In the genomic region with DNA sequence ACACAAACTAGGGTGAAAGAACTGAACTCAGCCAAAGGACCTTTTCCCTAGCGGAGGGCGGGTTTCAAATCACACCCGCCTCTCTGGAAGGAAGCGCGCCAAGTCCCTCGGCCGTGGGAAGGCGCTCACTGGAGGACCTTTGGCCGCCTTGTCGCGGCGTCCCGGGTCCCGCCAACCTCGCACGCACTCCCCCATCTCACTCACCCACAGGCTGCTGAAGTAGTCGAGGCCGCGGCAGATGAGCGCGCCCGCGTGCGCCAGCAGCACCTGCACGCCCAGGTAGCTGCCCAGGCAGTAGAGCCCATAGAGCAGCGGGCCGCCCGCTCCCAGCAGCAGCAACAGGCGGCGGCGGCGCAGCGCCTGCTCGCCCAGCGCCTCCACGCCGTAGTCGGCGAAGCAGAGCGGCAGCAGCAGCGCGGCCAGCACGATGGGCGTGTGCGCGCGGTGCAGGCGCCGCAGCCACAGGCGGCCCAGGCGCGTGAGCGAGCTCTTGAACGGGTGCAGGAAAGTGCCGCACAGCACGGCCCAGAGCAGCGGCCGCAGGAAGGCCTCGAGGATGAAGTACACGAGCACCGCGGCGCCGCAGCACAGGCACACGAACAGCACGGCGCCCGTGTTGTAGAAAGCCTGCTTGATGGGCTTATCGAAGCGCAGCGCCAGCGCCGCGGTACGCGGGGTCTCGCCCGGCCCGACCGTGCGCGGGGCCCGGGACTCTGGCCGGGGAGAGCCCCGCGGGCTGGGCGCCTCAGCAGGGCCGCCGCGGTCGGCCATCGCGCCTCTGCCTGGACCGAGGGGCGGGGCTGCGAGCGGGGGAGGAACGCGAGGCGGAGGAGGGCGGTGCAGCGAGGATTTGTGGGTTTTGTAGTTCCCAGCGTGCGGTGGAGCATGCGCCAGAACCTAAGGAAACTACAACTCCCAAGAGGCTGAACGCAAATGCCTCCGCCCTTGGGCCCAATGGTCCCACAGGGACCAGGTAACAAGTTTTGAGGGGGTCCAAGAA, we compare ENCODE assay signal across 8 mouse cellular contexts. TPM values are rescaled to one million over a fixed set of nuclear protein-coding genes. Genes with fewer than 3 reads are reported as not detected.
DNase-seq lines count a peak whose midpoint lies in the region; ATAC-seq and TF ChIP-seq lines count a peak whose summit lies in the region.

A gene (minus strand): TSS at position 797 of the 1,000 bp plus-strand sequence.

- peak within 1 kb of the TSS; percentile 86 for H3K4me2 ChIP-seq in heart, embryonic 11.5 days
- H3K4me2 ChIP-seq in kidney, embryonic 16.5 days (replicated peaks; ENCODE audit: low read depth, low read length), result peak within 1 kb of the TSS; percentile 68
- H3K4me2 ChIP-seq in myocyte (ENCODE audit: low read depth), result peak within 1 kb of the TSS; percentile 98

- no peak for TF ChIP-seq CTCF in C2C12 (IDR thresholded peaks at IDR 0.05; ENCODE audit: control insufficient read depth, insufficient read depth, insufficient read length)
- no peak for TF ChIP-seq CTCF in brain, embryonic 14.5 days (IDR thresholded peaks at IDR 0.05; ENCODE audit: borderline replicate concordance, extremely low read depth, insufficient read depth, insufficient read length)
- no peak for TF ChIP-seq CTCF in liver, adult 2 months (IDR thresholded peaks at IDR 0.05; ENCODE audit: low read depth, low read length)

- peak; percentile 98 for DNase-seq in brain, embryonic 14.5 days (ENCODE audit: low read depth)
- DNase-seq in liver, adult 2 months (ENCODE audit: extremely low read depth, low read depth, low spot score), result peak; percentile 88
- peak; percentile 95 for DNase-seq in splenic B cell, adult 2 months (ENCODE audit: low read depth, low spot score)

- H3K9ac ChIP-seq in heart, embryonic 11.5 days (ENCODE audit: low read depth, low read length), result peak within 1 kb of the TSS; percentile 86
- H3K9ac ChIP-seq in kidney, embryonic 16.5 days (replicated peaks; ENCODE audit: low read length), result peak within 1 kb of the TSS; percentile 92
- H3K9ac ChIP-seq in liver, adult 2 months (ENCODE audit: low read depth, low read length), result peak within 1 kb of the TSS; percentile 91

- peak; percentile 94 for TF ChIP-seq POLR2A in brain, embryonic 14.5 days (IDR thresholded peaks at IDR 0.05; ENCODE audit: borderline replicate concordance, extremely low read depth, insufficient read depth, insufficient read length, poor library complexity, severe bottlenecking)
- TF ChIP-seq POLR2A in liver, adult 2 months (IDR thresholded peaks at IDR 0.05; ENCODE audit: extremely low read depth, insufficient read depth, low read length), result peak; percentile 50; the same call in 1 of the 2 replicates
- peak; percentile 71 for TF ChIP-seq POLR2A in myocyte (IDR thresholded peaks at IDR 0.05; ENCODE audit: insufficient read length, low read depth)

- peaks cover 45% of the 10 kb centered on the region for H3K79me3 ChIP-seq in C2C12 (ENCODE audit: low read depth)

- H3K4me3 ChIP-seq in C2C12 (ENCODE audit: insufficient read depth, poor library complexity, severe bottlenecking), result peak within 1 kb of the TSS; percentile 76
- peak within 1 kb of the TSS; percentile 90 for H3K4me3 ChIP-seq in erythroblast, embryonic 14.5 days (replicated peaks)
- peak within 1 kb of the TSS; percentile 56 for H3K4me3 ChIP-seq in heart, embryonic 11.5 days (ENCODE audit: low read depth, low read length)
- peak within 1 kb of the TSS; percentile 87 for H3K4me3 ChIP-seq in kidney, embryonic 16.5 days (ENCODE audit: low read length)
- H3K4me3 ChIP-seq in liver, adult 2 months (ENCODE audit: insufficient read depth, low read depth, low read length), result peak within 1 kb of the TSS; percentile 86
- H3K4me3 ChIP-seq in myocyte, result peak within 1 kb of the TSS; percentile 43

- no peaks in the 10 kb centered on the region for H3K9me3 ChIP-seq in erythroblast, embryonic 14.5 days (ENCODE audit: control insufficient read depth, low read length)
- H3K9me3 ChIP-seq in heart, embryonic 11.5 days (replicated peaks; ENCODE audit: control insufficient read depth, low read length), result no peaks in the 10 kb centered on the region
- H3K9me3 ChIP-seq in kidney, embryonic 16.5 days (ENCODE audit: low read length), result no peaks in the 10 kb centered on the region

- ATAC-seq in heart, embryonic 11.5 days (replicated peaks; ENCODE audit: insufficient number of reproducible peaks, low FRiP score, low TSS enrichment), result peak; percentile 92
- ATAC-seq in kidney, embryonic 16.5 days (ENCODE audit: low FRiP score, low TSS enrichment), result peak; percentile 97

- peaks cover 37% of the 10 kb centered on the region for H3K4me1 ChIP-seq in erythroblast, embryonic 14.5 days (ENCODE audit: control insufficient read depth)
- H3K4me1 ChIP-seq in heart, embryonic 11.5 days (ENCODE audit: control insufficient read depth, insufficient read depth, low read length), result peaks cover 35% of the 10 kb centered on the region
- H3K4me1 ChIP-seq in kidney, embryonic 16.5 days (ENCODE audit: insufficient read depth, low read length), result peaks cover 35% of the 10 kb centered on the region
- H3K4me1 ChIP-seq in liver, adult 2 months (ENCODE audit: control insufficient read depth, insufficient read depth, low read length), result peaks cover 15% of the 10 kb centered on the region

- H3K27me3 ChIP-seq in C2C12 (ENCODE audit: control insufficient read depth, insufficient read depth, insufficient read length), result no peaks in the 10 kb centered on the region
- peaks cover 5% of the 10 kb centered on the region; the same call in 1 of the 2 replicates for H3K27me3 ChIP-seq in erythroblast, embryonic 14.5 days (ENCODE audit: control insufficient read depth)
- no peaks in the 10 kb centered on the region for H3K27me3 ChIP-seq in heart, embryonic 11.5 days (ENCODE audit: control insufficient read depth, insufficient read depth, low read length)
- H3K27me3 ChIP-seq in kidney, embryonic 16.5 days (ENCODE audit: insufficient read depth, low read length), result no peaks in the 10 kb centered on the region
- H3K27me3 ChIP-seq in liver, adult 2 months (ENCODE audit: control insufficient read depth, insufficient read depth, low read length), result no peaks in the 10 kb centered on the region
- no peaks in the 10 kb centered on the region for H3K27me3 ChIP-seq in myocyte (ENCODE audit: control insufficient read depth, insufficient read depth, insufficient read length)
- no peaks in the 10 kb centered on the region for H3K27me3 ChIP-seq in splenic B cell, adult 2 months (ENCODE audit: control insufficient read depth, insufficient read depth, low read length, poor library complexity, severe bottlenecking)

- H3K36me3 ChIP-seq in C2C12 (ENCODE audit: control insufficient read depth, insufficient read depth), result no peaks in the 10 kb centered on the region
- peaks cover 6% of the 10 kb centered on the region for H3K36me3 ChIP-seq in erythroblast, embryonic 14.5 days (ENCODE audit: control insufficient read depth)
- no peaks in the 10 kb centered on the region for H3K36me3 ChIP-seq in heart, embryonic 11.5 days (ENCODE audit: control insufficient read depth, insufficient read depth, low read length)
- no peaks in the 10 kb centered on the region for H3K36me3 ChIP-seq in kidney, embryonic 16.5 days (ENCODE audit: insufficient read depth, low read length)
- H3K36me3 ChIP-seq in liver, adult 2 months (ENCODE audit: control insufficient read depth, insufficient read depth, low read length), result no peaks in the 10 kb centered on the region
- H3K36me3 ChIP-seq in myocyte (ENCODE audit: control insufficient read depth, insufficient read depth), result no peaks in the 10 kb centered on the region
- no peaks in the 10 kb centered on the region for H3K36me3 ChIP-seq in splenic B cell, adult 2 months (ENCODE audit: control insufficient read depth, insufficient read depth, low read length, poor library complexity, severe bottlenecking)

- H3ac ChIP-seq in C2C12 (ENCODE audit: control insufficient read depth, insufficient read length, low read depth), result peak within 1 kb of the TSS; percentile 92
- H3ac ChIP-seq in myocyte (ENCODE audit: control insufficient read depth, insufficient read length), result peak within 1 kb of the TSS; percentile 45

- peaks cover 52% of the 10 kb centered on the region for H3K79me2 ChIP-seq in C2C12 (ENCODE audit: control insufficient read depth, insufficient read depth)
- H3K79me2 ChIP-seq in liver, adult 2 months (ENCODE audit: control insufficient read depth, insufficient read depth, low read length), result peaks cover 25% of the 10 kb centered on the region
- H3K79me2 ChIP-seq in myocyte (ENCODE audit: control insufficient read depth, insufficient read depth), result peaks cover 46% of the 10 kb centered on the region

- H3K27ac ChIP-seq in heart, embryonic 11.5 days (ENCODE audit: low read depth, low read length), result peak within 1 kb of the TSS; percentile 84
- peak within 1 kb of the TSS; percentile 94 for H3K27ac ChIP-seq in kidney, embryonic 16.5 days (ENCODE audit: low read length)
- peak within 1 kb of the TSS; percentile 86 for H3K27ac ChIP-seq in liver, adult 2 months (replicated peaks; ENCODE audit: insufficient read depth, low read depth, low read length)

- WGBS in heart, embryonic 11.5 days (ENCODE audit: insufficient replicate concordance), result under 1% methylated on average over 97 of the region's 107 CpGs
- under 1% methylated on average over 107 of the region's 107 CpGs for WGBS in kidney, embryonic 16.5 days
- under 1% methylated on average over 107 of the region's 107 CpGs for WGBS in liver, adult 2 months

TF ChIP-seq in C2C12, 6 proteins besides CTCF, POLR2A, EP300 and RAD21:
- TF ChIP-seq MAX (IDR thresholded peaks at IDR 0.05) (peak; percentile 84), CEBPB (IDR thresholded peaks at IDR 0.05; ENCODE audit: low read depth) (no peak)

TF ChIP-seq in myocyte, 11 proteins besides CTCF, POLR2A, EP300 and RAD21 (continues in another document):
- TF ChIP-seq MYOG (IDR thresholded peaks at IDR 0.05; ENCODE audit: control insufficient read depth in 1 of 3, insufficient read depth in 1 of 3, insufficient read length in 2 of 3, low read depth in 2 of 3) (peak in 2 of 3 experiments; percentile 14 to 19), USF1 (IDR thresholded peaks at IDR 0.05; ENCODE audit: low read depth) (no peak), MYOD1 (IDR thresholded peaks at IDR 0.05; ENCODE audit: control insufficient read depth in 1 of 3, insufficient read length in 2 of 3, low read depth in 2 of 3) (peak in 1 of 3 experiments; percentile 65), REST (IDR thresholded peaks at IDR 0.05; ENCODE audit: insufficient read depth, insufficient read length) (no peak), TCF3 (IDR thresholded peaks at IDR 0.05; ENCODE audit: insufficient read length, low read depth) (no peak), CEBPB (IDR thresholded peaks at IDR 0.05; ENCODE audit: insufficient read depth, poor library complexity, severe bottlenecking) (no peak), MAX (IDR thresholded peaks at IDR 0.05; ENCODE audit: low read depth) (peak; percentile 37)

RNA-seq across cellular contexts. Expression of the gene that starts here (rescaled TPM):
- 5.7 TPM for polyA plus RNA-seq in C2C12 (2012; fragmentation: generic; extraction: Trizol)
- 9.8 and 11.4 TPM in 2 replicates for polyA plus RNA-seq in brain, embryonic 14.5 days (2012; rRNA removed)
- polyA plus RNA-seq in erythroblast, embryonic 14.5 days (2012), result 0.01 and 0.03 TPM in 2 replicates
- polyA plus RNA-seq in heart, embryonic 11.5 days (2014; fragmentation: Nextera tagmentation; extraction: Ambion mirVana), result 9.7 and 12.1 TPM in 2 replicates
- 9.1 and 9.6 TPM in 2 replicates for polyA plus RNA-seq in kidney, embryonic 16.5 days (2015; fragmentation: Nextera tagmentation; extraction: Ambion mirVana)
- 16.3 and 20.9 TPM in 2 replicates for total RNA-seq in liver, adult 2 months (2014; rRNA removed)
- polyA plus RNA-seq in liver, adult 2 months (2012; rRNA removed), result 4.4 and 5.3 TPM in 2 replicates
- polyA plus RNA-seq in myocyte (2012; fragmentation: generic; extraction: Trizol), result 4.4 TPM

Comparison
In these comparisons a context has a peak if more than half of its experiments do, and no peak if none do; other contexts are left out.
1. Peak in every context shown above with its lines: DNase-seq, ATAC-seq, H3K4me3 ChIP-seq and H3K27ac ChIP-seq.